Mouse (Mus musculus) liver, adult (tissue): ENCODE measurements around the gene Uqcc2.

ENCODE experiments used
- GATA4 ChIP-seq: IDR thresholded peaks from 2 replicates; pipeline ENCODE4 v1.6.1; 2014; ENCODE audit warnings: mild to moderate bottlenecking, low read length; ENCODE audit not compliant: insufficient replicate concordance

The Uqcc2 gene

GRCm38 (mm10) chr17:27081868-27082267 lies 51.8 kb downstream of the Uqcc2 start:
- TF ChIP-seq GATA4 = no peak

GRCm38 (mm10) chr17:27078499-27078898 lies 55.2 kb downstream of the Uqcc2 start:
- no peak for TF ChIP-seq GATA4

GRCm38 (mm10) chr17:27077920-27078319 lies 55.8 kb downstream of the Uqcc2 start:
- TF ChIP-seq GATA4 = no peak

GRCm38 (mm10) chr17:27077133-27077532 lies 56.6 kb downstream of the Uqcc2 start:
- TF ChIP-seq GATA4 = no peak

- no peak for TF ChIP-seq GATA4
Observed at GRCm38 (mm10) chr17:27074849-27075745, 58.6 kb downstream of the Uqcc2 start.

- TF ChIP-seq GATA4 = no peak
Observed at GRCm38 (mm10) chr17:27074236-27074635, 59.5 kb downstream of the Uqcc2 start.

- TF ChIP-seq GATA4 = no peak
Observed at GRCm38 (mm10) chr17:27073778-27074177, 59.9 kb downstream of the Uqcc2 start.

GRCm38 (mm10) chr17:27073126-27073525 lies 60.6 kb downstream of the Uqcc2 start:
- no peak for TF ChIP-seq GATA4
